Mouse (Mus musculus) thymus, postnatal 0 days (tissue): Measurements from ENCODE around the gene Clcnka. TPM values are rescaled to one million over a fixed set of nuclear protein-coding genes. Genes with fewer than 3 reads are reported as not detected.

ENCODE experiments used
- DNase-seq: peaks from one replicate; pipeline ENCODE4 v3.0.0-alpha.2; 2015; ENCODE audit warnings: low spot score
- polyA plus RNA-seq: library from polyadenylated mRNA; unstranded; fragments of >200 nt; fragmentation: Nextera tagmentation; extraction: Ambion mirVana; gene quantifications from 2 replicates; pipeline ENCODE4 v1.2.1, GENCODE M21; 2015

Gene Clcnka
- polyA plus RNA-seq: 0.17 and 0.27 TPM in 2 replicates

DNA sequence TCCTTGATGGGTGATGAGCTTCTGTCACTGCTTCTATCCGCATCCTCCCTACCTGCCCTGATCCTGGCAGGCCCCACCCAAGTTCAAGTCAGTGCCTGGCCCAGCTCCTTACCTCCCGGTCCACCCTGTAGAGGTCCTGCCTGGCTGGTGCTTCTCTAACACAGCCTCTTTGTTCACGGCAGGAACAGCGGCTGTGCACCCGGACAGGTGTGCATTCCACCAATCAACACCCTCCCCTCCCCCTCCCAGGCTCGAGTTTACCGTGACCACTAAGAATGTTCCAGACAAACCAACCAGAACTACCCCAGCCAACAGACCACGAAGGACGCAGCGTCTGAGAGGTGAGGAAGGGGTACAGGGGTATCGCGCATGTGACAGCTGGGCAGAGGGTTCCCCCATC lies at the start of gene Clcnka:
Gene Clcnka (minus strand): TSS at position 180 of the 400 bp plus-strand sequence.
- no peak for DNase-seq

- no peak for DNase-seq
Observed at GRCm38 (mm10) chr4:141446211-141446610, 47.7 kb upstream of the Clcnka start.

GRCm38 (mm10) chr4:141445328-141445720 lies 46.8 kb upstream of the Clcnka start:
- DNase-seq: no peak

GRCm38 (mm10) chr4:141444451-141445327 lies 46.2 kb upstream of the Clcnka start, which contains the start of gene Zbtb17:
TSS of gene Zbtb17 (plus strand) at chr4:141444654.
- DNase-seq: peak; percentile 92

- DNase-seq: no peak
Observed at GRCm38 (mm10) chr4:141443641-141444429, 45.3 kb upstream of the Clcnka start.

DNA sequence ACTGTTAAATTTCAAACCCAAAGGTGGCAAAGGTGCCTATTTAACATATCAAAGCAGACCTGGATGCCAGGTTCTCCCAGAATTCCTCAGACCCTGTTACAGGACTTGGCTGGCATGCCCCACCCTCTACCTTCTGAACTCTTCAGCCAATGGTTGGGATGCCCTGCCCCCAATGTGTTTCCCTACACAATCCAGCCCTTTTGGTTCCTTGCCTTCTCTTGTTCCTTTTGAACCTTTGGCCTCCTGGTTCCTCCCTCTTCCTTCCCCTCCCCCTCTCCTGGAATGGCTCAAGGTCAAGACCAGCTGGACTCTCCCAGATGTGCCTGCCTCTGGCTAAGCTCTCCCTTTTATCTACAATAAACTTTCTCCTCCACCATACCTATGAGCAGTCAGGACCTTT lies 42.4 kb upstream of the Clcnka start:
- no peak for DNase-seq

- DNase-seq: no peak
Observed at GRCm38 (mm10) chr4:141439083-141439803, 40.7 kb upstream of the Clcnka start.

- DNase-seq: no peak
Observed at GRCm38 (mm10) chr4:141435974-141436373, 37.5 kb upstream of the Clcnka start, which contains the start of gene Srarp. TSS of gene Srarp (minus strand) at chr4:141436105.

- no peak for DNase-seq
Observed at GRCm38 (mm10) chr4:141433191-141433590, 34.7 kb upstream of the Clcnka start.

DNA sequence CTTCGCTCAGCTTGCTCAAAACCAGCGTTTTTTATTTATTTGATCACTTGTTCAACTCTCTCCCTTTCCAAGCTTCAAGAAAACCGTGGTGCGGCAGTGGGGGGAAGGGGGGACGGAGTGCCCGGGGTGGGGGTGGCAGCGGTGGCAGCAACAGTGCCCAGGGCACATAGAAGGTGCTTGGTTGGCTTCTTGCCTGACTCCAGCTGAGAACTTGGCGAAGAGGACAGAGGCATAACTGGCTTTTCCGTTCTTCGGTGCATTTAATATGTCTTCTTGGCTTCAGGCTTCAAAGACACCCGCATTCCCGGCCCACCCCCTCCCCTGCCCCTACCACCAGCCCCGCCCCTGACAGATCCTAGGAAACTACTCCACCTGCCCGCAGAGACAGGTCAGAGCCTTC lies 34.1 kb upstream of the Clcnka start:
- DNase-seq: no peak

DNA sequence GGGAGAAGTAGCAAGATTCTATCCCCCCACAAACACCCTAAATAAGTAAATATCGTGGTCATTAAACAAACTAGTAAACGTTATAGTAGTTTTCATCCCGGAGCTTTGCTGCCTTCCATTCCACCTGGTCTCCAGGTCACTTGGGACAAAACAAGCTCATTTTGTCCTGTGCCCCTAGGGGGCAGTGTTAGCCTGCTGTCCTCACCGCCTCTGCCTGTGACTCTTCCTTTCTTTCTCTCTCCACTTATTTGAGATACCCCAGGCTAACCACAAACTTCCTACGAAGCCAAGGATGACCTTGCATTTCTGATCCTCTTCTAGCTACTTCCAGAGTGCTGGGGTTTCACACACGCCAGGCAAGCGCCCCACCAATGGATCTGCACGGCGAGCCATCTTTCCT lies 32.5 kb upstream of the Clcnka start:
- peak; percentile 58 for DNase-seq

- DNase-seq: no peak
Observed at GRCm38 (mm10) chr4:141429847-141430246, 31.3 kb upstream of the Clcnka start.

DNA sequence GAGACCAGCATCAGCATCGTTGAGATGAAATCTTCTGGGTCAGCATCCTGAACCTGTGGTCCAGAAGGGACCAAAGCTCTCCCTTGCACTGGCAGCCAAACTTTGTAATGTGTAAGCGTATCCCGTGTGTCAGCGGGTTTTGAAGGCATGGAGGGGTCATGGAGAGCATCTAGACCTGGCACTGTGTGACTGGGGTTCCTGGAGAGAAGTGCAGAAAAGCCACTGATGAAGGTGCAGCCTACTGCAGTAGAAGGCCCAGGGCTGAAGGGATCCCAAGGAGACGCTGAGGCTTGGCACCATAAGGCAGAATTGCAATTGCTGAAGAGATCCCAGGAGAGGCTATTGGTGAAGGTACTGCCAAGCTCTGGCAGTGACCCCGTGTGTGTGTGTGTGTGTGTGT lies 30.9 kb upstream of the Clcnka start:
- no peak for DNase-seq

GRCm38 (mm10) chr4:141427921-141428320 lies 29.4 kb upstream of the Clcnka start:
- no peak for DNase-seq

GRCm38 (mm10) chr4:141426796-141427745 lies 28.5 kb upstream of the Clcnka start:
- DNase-seq: no peak

DNA sequence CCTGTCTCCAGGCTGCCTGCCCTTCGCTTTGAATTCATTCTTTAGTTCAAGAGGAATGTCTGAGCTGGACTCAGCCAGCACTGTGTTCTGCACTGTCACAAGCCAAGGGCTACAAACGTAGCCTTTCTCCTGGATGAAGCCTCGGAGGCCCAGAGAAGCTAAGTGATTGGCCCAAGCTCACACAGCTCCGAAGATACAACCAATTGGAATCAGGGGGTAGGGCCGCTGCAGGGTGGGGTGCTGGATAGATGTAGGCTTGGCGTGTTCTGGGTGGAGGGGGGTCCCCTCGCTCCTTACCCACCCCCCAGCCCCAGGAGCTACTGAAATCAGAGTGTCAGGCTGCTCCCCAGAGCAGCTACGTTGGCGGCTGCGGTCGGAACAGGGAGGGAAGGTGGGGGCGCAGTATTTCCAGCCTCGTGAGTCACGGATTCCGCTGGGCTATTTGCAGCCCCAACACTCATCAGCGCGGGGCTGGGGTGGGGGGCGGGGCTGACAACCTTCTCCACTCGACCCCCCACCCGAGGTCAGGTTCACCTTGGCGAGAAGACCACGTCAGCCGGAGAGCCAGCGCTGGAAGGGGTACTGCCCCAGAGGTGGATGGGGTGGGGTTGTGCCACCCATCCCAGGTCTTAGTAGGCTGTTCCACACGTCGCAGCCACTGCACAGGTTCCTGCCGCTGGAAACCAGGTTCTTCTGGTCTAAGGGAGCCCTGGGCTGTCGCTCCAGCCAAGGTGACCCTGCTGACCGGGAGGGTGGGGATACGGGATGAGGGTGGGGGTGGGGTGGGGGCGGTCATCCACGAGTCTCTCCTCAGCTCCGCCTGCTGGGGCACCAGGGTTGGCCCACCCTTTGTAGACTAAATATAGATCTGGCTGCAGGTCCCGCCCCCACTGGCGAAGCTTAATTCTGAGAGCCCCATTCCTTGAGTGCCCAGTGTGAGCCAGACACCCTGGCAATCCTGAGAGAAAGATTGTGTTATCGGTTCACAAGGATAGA lies 27.3 kb upstream of the Clcnka start:
- DNase-seq: peak; percentile 49

- DNase-seq: no peak
Observed at GRCm38 (mm10) chr4:141423691-141424431, 25.3 kb upstream of the Clcnka start.

DNA sequence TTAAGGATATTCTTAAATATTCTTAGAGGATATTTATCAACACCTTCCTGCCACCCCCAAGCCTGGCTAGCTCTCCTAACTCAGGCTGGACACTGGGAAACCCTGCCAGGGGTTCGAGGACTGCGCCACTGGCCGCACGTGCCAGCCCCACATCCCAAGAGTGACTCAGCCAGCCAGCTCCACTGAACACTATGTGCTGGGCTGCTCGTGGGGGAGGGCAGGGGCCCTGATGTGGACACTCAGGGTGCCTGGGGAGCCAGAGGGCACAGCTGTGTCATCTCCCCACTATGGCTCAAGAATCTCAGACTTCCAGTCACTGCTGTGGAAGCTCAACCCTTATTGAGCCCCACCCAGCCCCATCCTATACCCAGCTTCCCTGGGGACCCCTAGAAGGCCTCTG lies 24.8 kb upstream of the Clcnka start:
- DNase-seq: no peak
